Mouse (Mus musculus): ENCODE results near the gene Efcab9.
"Not testable (repeated sequence)": the region's sequence is repeated elsewhere in the genome, so short reads cannot be mapped to it uniquely, and the experiment has no call there.

Efcab9 gene

GRCm38 (mm10) chr11:32538846-32539245 is 7.0 kb upstream of the Efcab9 start:
- CTCF ChIA-PET = interaction anchor here (0.7 kb wide), 1 partner anchor 22 kb away, joined by 13 read pairs; no protein-coding TSS in a partner anchor

DNA sequence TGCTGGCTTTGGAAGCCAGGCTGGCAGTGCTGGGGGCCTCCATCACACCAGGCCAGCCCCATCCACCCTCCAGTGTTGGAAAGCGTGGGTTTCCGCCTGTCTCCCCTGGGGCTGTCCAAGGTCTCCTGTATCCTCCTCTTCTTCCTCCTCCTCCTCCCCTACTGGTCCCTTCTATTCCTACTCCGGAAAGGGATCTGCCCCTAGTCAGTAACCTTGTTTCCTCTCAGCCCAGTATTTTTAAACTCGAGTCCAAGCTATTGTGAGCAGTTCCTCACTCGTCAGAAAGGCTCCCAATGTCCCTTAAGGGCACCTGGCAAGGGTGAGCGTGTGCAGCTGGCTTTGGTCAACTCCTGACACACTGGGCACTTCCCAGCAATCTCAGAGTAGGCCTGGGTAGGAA is 6.6 kb upstream of the Efcab9 start:
- CTCF ChIA-PET = no interaction called here

GRCm38 (mm10) chr11:32536954-32537353 is 5.1 kb upstream of the Efcab9 start:
- CTCF ChIA-PET = interaction anchor here (0.7 kb wide), 1 partner anchor 23 kb away, joined by 8 read pairs; no protein-coding TSS in a partner anchor

- CTCF ChIA-PET = interaction anchor here (1.1 kb wide), 1 partner anchor 54 kb away, joined by 3 read pairs; no protein-coding TSS in a partner anchor
Observed at GRCm38 (mm10) chr11:32535646-32536045, 3.8 kb upstream of the Efcab9 start.

- CTCF ChIA-PET = interaction anchor here (1.2 kb wide), 2 partner anchors 8 to 58 kb away, joined by 3 to 6 read pairs; no protein-coding TSS in a partner anchor
Observed at GRCm38 (mm10) chr11:32534453-32535075, 2.7 kb upstream of the Efcab9 start.

DNA sequence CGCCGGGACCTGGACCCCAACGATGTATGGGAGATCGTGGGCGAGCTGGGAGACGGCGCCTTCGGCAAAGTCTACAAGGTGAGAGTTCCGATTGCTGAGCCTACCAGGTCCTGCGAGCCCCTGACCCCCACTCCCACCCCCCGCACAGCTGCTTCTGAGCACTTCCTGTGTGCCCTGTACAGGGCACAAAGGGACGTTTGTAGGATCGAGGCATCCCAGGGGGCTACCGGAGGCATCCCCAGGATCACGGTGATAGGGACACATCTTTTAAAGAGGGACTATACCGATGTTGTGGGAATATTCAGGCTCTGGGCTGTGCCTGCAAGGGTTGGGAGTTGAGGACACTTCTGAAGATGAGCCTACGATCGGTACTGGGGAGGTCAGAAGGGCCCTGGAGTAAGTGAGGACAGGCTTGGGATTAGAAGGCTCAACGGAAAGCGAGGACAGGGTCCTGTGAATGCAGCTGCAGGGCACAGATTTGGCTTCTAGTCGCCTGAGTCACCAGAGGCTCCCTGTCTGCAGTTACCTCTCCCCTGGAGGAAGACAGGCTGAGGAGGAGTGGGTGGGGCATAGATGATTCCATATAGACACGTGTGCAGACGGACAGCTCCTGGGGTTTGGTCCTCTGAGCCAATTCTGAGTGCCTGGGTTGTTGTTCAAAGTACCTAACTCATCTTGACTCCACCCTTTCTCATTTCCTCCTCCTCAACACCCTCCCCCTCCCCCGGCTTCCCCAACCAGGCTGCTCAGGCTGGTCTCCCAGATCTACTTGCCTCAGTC is 1.8 kb upstream of the Efcab9 start:
- CTCF ChIA-PET = interaction anchor here (1.2 to 1.5 kb wide), 4 partner anchors 9 to 62 kb away, joined by 3 to 10 read pairs (median 6); no protein-coding TSS in a partner anchor

DNA sequence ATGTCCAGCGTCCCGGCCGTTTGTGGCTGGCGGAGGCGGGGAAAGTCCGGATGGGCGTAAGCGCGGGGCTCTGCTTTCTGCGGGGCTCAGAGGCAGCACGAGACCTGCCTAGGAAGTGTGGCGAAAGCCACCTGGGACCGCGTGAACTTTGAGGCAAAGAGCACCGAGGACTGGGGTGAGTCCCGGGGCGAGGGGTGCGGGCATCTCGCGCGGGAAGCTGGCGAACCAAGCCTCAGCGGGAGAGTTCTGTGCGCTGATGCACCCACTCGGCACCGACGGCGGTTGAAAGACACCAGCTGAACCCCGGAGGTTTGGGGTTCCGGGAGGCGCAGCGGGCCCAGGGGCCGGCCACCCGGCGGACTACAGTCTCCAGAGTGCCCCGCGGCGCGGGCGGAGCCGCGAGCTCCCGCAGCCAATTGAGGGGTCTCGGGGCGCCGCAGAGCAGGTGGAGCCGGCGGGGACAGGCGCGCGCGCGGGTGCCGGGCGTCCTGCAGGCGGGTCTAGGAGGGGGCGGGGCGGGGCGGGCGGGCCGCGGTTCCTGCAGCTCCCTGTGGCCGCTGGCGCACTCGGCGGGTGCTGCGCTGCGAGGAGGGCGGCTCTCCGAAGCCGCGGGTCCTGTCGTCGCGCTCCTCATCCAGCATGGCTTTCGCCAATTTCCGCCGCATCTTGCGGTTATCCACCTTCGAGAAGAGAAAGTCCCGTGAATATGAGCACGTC is 1.0 kb upstream of the Efcab9 start, which contains the start of gene Stk10:
Gene Stk10, plus strand, starts transcription at position 541 of the 717 bp plus-strand sequence.
- CTCF ChIA-PET = interaction anchor here (1.2 to 1.5 kb wide), 3 partner anchors 10 to 63 kb away, joined by 6 to 10 read pairs (median 6); no protein-coding TSS in a partner anchor

GRCm38 (mm10) chr11:32530151-32530550 is 1.7 kb downstream of the Efcab9 start:
- CTCF ChIA-PET = no interaction called here

- CTCF ChIA-PET = interaction anchor here (0.6 kb wide), 1 partner anchor 73 kb away, joined by 4 read pairs; no protein-coding TSS in a partner anchor
Observed at GRCm38 (mm10) chr11:32527006-32527405, 4.9 kb downstream of the Efcab9 start.

- CTCF ChIA-PET = no interaction called here
Observed at GRCm38 (mm10) chr11:32524122-32524920, 7.6 kb downstream of the Efcab9 start.

GRCm38 (mm10) chr11:32521246-32521645 is 10.6 kb downstream of the Efcab9 start:
- CTCF ChIA-PET = no interaction called here

DNA sequence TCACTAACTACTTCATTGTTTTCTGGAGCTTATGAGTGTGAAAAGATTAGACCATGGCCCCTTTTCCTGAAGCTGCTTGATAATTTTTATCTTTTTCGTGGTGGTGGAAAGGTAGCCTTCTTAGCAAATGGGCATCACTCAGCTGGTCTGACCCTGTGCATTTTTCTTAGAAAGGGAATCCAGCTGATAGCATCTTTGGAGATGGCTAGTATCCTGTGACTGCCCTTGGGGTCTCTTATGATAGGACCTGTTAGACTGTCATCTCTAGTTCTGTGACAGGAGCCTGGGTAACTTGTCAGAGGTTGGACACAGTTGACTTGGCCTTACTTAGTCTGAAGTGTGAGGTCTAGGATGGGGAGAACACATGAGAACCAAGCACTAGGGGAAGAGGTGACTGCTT is 12.5 kb downstream of the Efcab9 start:
- CTCF ChIA-PET = no interaction called here

DNA sequence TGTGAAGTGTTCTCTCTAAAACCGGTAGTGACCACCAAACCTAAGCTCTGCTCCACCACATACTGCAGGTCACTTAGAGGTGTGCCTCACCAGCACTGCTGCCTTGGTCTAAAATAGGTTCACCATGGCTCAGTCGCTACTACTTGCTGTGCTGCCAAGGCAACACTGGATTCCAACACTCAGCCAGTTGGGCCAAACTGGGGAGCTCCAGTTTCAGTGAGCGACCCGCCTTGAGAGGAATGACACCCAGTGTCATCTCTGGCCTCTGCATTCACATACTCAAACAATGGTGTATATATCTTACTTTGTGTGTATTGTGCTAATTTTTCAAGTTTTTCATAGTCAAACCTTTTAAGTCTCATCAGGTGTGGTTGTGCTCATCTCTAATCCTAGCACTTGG is 13.1 kb downstream of the Efcab9 start:
- CTCF ChIA-PET = no interaction called here

DNA sequence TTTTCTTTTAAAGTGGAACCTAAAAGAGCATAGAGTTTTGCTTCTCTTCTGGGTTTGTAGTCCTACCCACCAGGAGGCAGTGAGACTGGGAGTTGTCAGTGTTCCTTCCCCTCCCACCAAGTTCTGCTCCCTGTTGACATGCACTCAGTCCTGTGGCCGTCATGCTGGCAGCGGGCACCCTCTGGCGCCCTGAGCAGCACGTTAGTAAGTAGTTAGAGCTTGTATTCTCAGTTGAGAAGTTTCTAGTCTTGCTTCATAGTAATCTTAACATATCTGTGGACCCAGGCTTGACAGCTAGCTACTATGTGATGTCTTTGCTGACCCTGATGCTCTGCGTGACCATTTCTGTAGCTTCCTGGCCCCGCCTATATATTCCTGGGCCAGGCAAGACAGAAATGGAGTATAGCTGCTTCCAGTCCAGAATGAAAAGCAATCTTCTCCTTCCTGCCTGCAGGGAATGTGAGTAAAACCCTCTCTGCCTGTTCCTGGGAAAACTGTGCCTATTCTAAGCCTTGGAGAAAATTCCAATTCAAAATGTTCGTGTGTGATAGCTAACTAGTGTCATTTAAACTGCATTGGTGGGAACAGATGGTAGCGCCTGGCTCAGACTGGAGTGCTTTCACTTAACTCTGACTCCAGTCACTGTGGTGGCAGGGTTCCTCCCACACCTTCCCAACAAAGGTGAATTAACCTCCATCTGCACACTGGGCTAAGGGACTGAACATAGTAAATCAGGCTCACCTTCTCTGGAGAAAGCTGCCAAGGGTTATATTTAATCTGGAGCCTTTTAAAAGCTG is 14.8 kb downstream of the Efcab9 start:
- CTCF ChIA-PET = interaction anchor here (0.6 kb wide), 1 partner anchor 334 kb away, joined by 4 read pairs; no protein-coding TSS in a partner anchor

DNA sequence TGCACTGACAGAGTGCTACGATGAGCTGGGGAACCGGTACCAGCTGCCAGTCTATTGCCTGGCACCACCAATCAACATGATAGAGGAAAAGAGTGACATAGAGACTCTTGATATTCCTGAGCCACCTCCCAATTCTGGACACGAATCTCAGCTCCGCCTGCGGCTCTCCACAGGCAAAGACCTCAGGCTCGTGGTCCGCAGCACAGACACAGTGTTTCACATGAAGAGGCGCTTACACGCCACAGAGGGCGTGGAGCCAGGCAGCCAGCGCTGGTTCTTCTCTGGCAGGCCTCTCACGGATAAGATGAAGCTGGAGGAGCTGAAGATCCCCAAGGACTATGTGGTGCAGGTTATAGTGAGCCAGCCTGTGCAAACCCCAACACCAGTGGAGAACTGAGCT is 15.8 kb downstream of the Efcab9 start:
- CTCF ChIA-PET = no interaction called here

DNA sequence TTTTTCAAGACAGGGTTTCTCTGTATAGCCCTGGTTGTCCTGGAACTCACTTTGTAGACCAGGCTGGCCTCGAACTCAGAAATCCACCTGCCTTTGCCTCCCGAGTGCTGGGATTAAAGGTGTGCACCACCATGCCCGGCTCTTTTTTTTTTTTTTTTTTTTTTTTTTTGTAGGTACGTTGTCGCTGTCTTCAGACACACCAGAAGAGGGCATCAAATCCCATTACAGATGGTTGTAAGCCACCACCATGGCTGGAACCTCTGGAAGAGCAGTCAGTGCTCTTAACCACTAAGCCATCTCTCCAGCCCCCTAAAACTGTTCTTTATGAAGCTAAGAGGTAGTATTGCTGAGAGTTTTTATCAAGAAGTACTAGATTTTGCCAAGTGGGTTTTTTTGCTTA is 17.0 kb downstream of the Efcab9 start:
- CTCF ChIA-PET = not testable (repeated sequence)

- CTCF ChIA-PET = interaction anchor here (0.6 to 0.7 kb wide), 2 partner anchors 126 to 532 kb away, joined by 3 read pairs; no protein-coding TSS in a partner anchor
Observed at GRCm38 (mm10) chr11:32510930-32511329, 21.0 kb downstream of the Efcab9 start.

DNA sequence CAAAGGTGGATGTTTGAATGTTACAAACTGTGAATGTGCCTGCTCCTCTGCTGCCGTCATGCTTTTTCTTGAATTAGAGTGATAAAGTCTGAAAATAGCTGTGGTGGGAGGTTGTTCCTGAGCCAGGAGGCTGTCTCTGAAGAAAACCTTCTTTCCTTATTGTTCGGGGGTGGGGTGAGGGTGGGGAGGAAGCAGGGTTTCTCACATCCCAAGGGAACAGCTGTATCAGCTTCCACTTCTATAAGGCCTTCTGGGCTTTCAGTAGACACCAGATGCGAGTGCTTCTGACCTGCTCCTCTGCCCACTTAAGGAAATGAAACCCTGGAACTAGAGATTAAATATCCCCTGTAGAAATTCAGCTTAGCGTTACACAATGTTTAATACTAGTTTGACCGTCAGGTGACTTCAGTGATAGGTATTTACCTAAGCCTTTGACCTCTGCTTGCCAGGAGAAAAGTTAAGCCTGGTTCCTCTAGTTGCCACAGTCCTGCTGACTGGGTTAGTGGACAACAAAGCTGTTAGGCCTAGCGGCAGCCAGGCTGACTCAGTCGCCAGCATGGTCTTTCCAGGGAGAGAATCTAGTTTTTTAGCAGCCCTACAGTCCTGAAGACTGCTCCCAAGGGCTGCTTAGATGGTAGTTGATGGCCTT is 26.7 kb downstream of the Efcab9 start:
- CTCF ChIA-PET = no interaction called here

GRCm38 (mm10) chr11:32503711-32504110 is 28.2 kb downstream of the Efcab9 start:
- CTCF ChIA-PET = no interaction called here

GRCm38 (mm10) chr11:32499931-32500330 is 31.9 kb downstream of the Efcab9 start:
- CTCF ChIA-PET = no interaction called here

All from spleen, embryonic (tissue).